Mouse (Mus musculus) neural tube, embryonic 12.5 days (tissue): ENCODE measurements around the gene Sult5a1. TPM values are rescaled to one million over a fixed set of nuclear protein-coding genes. Genes with fewer than 3 reads are reported as not detected.
"Not testable (repeated sequence)": the region's sequence is repeated elsewhere in the genome, so short reads cannot be mapped to it uniquely, and the experiment has no call there.

ENCODE experiments used
- ATAC-seq: fragments of 200-750 bp; cut with Nextera tagmentation; 2 replicates; pipeline ENCODE4 v1.8.0; 2017; ENCODE audit warnings: low read depth, mild to moderate bottlenecking, moderate TSS enrichment, moderate library complexity; ENCODE audit not compliant: low FRiP score
- H3K27ac ChIP-seq: fragments of 300-500 bp; sonication (generic); 2 replicates; pipeline ENCODE4 v1.5.1; 2016
- H3K27me3 ChIP-seq: fragments of 300-500 bp; sonication (generic); replicated peaks from 2 replicates; pipeline ENCODE4 v1.6.1; 2016; ENCODE audit warnings: mild to moderate bottlenecking
- H3K36me3 ChIP-seq: fragments of 300-500 bp; sonication (generic); 2 replicates; pipeline ENCODE4 v1.6.1; 2016; ENCODE audit warnings: mild to moderate bottlenecking
- H3K4me1 ChIP-seq: fragments of 300-500 bp; sonication (generic); 2 replicates; pipeline ENCODE4 v1.6.1; 2016
- H3K4me2 ChIP-seq: fragments of 300-500 bp; sonication (generic); replicated peaks from 2 replicates; pipeline ENCODE4 v1.6.1; 2016; ENCODE audit warnings: mild to moderate bottlenecking
- H3K4me3 ChIP-seq: fragments of 300-500 bp; sonication (generic); 2 replicates; pipeline ENCODE4 v1.5.1; 2016
- H3K9ac ChIP-seq: fragments of 300-500 bp; sonication (generic); 2 replicates; pipeline ENCODE4 v1.6.1; 2016; ENCODE audit warnings: mild to moderate bottlenecking
- H3K9me3 ChIP-seq: fragments of 300-500 bp; sonication (generic); 2 replicates; pipeline ENCODE4 v1.6.1; 2016; ENCODE audit warnings: mild to moderate bottlenecking
- WGBS: fragments of 180-500 bp; shearing (Covaris S2); methylation state at CpG from one replicate; pipeline ENCODE4 v1.1.7; 2016; 5-methylcytosine and 5-hydroxymethylcytosine counted together
- polyA plus RNA-seq: library from polyadenylated mRNA; unstranded; fragments of >200 nt; fragmentation: Nextera tagmentation; extraction: Ambion mirVana; gene quantifications from 2 replicates; pipeline ENCODE4 v1.2.1, GENCODE M21; 2016

Gene Sult5a1
- polyA plus RNA-seq, 1 experiment from 2014 or later = 3.5 TPM

DNA sequence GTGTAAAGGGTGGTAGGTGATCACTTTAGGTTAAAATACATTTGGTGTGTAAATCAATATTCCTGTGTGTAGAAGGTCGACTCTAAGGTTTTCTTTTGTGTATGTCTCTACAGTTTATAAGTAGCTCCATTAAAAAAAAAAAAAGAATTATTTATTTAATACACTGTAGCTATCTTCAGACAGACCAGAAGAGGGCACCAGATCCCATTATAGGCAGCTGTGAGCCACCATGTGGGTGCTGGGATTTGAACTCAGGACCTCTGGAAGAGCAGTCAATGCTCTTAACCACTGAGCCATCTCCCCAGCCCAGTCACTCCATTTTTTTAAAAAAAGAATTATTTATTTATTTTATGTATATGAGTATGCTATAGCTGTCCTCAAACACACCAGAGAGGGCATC lies 50.1 kb downstream of the Sult5a1 start:
- Histone ChIP-seq H3K4me2 (no peak overlapping the region), H3K9me3 (no peaks in the 10 kb centered on the region), H3K27me3 (no peaks in the 10 kb centered on the region), H3K9ac (no peak overlapping the region), H3K36me3 (peaks cover 24% of the 10 kb centered on the region), H3K27ac (no peak overlapping the region), H3K4me3 (no peak overlapping the region), H3K4me1 (peaks cover 11% of the 10 kb centered on the region)
- no peak for ATAC-seq
- 86% methylated on average over 1 of the region's 1 CpGs for WGBS

GRCm38 (mm10) chr8:123106531-123106930 lies 51.6 kb downstream of the Sult5a1 start:
- H3K36me3 ChIP-seq = peaks cover 24% of the 10 kb centered on the region
- peaks cover 11% of the 10 kb centered on the region for H3K4me1 ChIP-seq
- no peaks in the 10 kb centered on the region for H3K9me3 ChIP-seq
- no peak overlapping the region for H3K27ac ChIP-seq
- no peak overlapping the region for H3K4me3 ChIP-seq
- H3K4me2 ChIP-seq = no peak overlapping the region
- no peak for ATAC-seq
- no peaks in the 10 kb centered on the region for H3K27me3 ChIP-seq
- no peak overlapping the region for H3K9ac ChIP-seq
- WGBS = 53% methylated on average over 2 of the region's 2 CpGs

DNA sequence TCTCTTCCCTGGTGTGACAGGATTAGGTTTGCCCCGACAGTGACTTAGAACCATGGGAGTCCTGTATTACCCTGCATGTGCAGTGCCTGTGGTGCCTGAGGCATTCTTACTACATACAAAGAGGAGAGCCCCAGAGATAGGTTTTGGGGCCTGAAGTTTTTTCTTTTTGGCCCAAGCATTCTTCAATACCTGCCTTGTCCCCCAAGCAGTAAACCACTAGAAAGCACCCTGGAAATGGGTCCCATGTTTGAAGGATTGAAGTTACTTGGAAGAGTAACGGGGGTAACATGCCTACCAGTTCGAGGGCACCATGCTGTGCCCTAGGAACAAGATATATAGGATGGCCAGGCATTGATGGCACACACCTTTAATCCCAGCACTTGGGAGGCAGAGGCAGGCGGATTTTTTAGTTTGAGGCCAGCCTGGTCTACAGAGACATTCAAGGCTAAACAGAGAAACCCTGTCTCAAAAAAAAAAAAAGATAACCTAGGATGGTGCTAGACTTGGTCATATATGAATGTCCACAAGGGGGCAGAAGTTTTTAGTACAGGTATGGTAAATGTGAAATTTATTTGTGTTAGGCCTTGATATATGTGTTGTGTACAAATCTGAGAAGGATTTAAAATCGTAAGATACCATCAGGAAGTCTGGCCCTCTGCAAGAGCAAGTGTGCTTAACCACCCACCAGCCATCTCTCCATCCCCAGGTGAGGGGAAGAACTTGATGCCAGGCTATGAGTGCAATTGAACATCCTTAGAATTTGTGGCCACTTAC lies 52.4 kb downstream of the Sult5a1 start:
- Histone ChIP-seq H3K4me3 (no peak overlapping the region), H3K9ac (no peak overlapping the region), H3K4me2 (no peak overlapping the region), H3K4me1 (peaks cover 11% of the 10 kb centered on the region), H3K9me3 (no peaks in the 10 kb centered on the region), H3K36me3 (peaks cover 24% of the 10 kb centered on the region), H3K27ac (no peak overlapping the region), H3K27me3 (no peaks in the 10 kb centered on the region)
- ATAC-seq = no peak
- 69% methylated on average over 5 of the region's 5 CpGs for WGBS

DNA sequence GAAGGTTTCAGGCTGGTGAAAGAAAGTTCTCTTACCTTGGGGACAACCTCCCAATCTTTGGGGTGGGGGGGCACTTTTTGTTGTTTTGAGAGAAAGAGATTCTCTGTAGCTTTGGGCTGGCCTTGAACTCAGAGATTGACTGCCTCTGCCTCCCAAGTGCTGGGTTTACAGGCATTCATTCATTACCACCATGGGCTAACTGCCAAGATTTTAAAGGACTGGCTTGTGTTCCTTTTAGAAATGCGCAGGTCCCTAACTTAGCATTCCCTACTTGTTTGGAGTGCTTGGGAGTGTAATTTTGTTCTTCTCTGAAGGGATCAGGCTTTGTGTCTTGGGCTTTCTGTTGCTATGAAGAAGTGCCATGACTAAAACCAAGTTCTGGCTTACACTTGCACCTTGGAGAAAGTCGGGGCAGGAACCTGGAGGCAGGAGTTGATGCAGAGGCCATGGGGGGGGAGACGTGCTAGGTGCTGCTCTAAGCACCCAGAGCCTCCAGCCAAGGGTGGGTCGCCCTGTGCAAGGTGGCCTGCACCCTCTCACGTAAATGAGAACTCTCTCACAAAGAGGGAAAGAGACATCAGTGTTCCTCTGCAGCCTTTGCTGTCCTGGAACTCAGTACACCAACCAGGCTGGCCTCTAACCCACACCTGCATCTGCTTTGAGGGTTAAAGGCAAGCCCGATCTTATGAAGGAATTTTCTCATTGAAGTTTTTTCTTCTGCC lies 53.9 kb downstream of the Sult5a1 start:
- Histone ChIP-seq H3K27ac (no peak overlapping the region), H3K36me3 (peaks cover 24% of the 10 kb centered on the region), H3K9me3 (no peaks in the 10 kb centered on the region), H3K4me3 (peak overlapping the region; percentile 81), H3K27me3 (no peaks in the 10 kb centered on the region), H3K9ac (peak overlapping the region; percentile 96), H3K4me2 (peak overlapping the region; percentile 84), H3K4me1 (peaks cover 11% of the 10 kb centered on the region)
- ATAC-seq = no peak
- WGBS = 92% methylated on average over 6 of the region's 6 CpGs

GRCm38 (mm10) chr8:123103285-123103684 lies 54.8 kb downstream of the Sult5a1 start:
- peaks cover 11% of the 10 kb centered on the region for H3K4me1 ChIP-seq
- WGBS = 22% methylated on average over 15 of the region's 15 CpGs
- H3K36me3 ChIP-seq = peaks cover 27% of the 10 kb centered on the region
- H3K27ac ChIP-seq = no peak overlapping the region
- no peak for ATAC-seq
- peak overlapping the region; percentile 96 for H3K9ac ChIP-seq
- H3K4me2 ChIP-seq = peak overlapping the region; percentile 84
- H3K9me3 ChIP-seq = no peaks in the 10 kb centered on the region
- peak overlapping the region; percentile 81 for H3K4me3 ChIP-seq
- no peaks in the 10 kb centered on the region for H3K27me3 ChIP-seq

DNA sequence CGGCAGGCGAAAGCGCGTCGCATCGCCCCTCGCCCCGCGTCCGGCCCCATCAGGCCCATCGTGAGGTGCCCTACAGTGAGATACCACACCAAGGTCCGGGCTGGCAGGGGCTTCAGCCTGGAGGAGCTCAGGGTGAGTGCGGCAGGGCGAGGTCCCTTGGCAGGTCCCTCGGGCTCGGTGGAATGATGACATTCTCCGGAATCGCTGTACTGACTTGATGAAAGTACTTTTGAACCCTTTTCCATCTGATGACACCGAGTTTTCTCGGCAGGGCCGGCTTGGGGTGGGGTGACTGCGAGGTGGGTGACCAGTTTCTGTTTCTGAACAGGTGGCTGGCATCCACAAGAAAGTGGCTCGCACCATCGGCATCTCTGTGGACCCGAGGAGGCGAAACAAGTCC lies 55.3 kb downstream of the Sult5a1 start:
- peaks cover 31% of the 10 kb centered on the region for H3K36me3 ChIP-seq
- H3K4me1 ChIP-seq = peaks cover 11% of the 10 kb centered on the region
- ATAC-seq, H3K9me3 ChIP-seq, H3K27me3 ChIP-seq: not testable (repeated sequence)
- H3K4me3 ChIP-seq = peak overlapping the region; percentile 81
- peak overlapping the region; percentile 84; the same call in 1 of the 2 replicates for H3K27ac ChIP-seq
- peak overlapping the region; percentile 96 for H3K9ac ChIP-seq
- under 1% methylated on average over 26 of the region's 26 CpGs for WGBS
- peak overlapping the region; percentile 84 for H3K4me2 ChIP-seq

GRCm38 (mm10) chr8:123101735-123102685 lies 56.1 kb downstream of the Sult5a1 start, which contains the start of gene Rpl13:
TSS of gene Rpl13 (plus strand) at chr8:123102350.
- Histone ChIP-seq H3K4me2 (peak within 1 kb of the TSS; percentile 84), H3K4me1 (peaks cover 11% of the 10 kb centered on the region), H3K36me3 (peaks cover 39% of the 10 kb centered on the region), H3K4me3 (peak within 1 kb of the TSS; percentile 81), H3K27ac (peak within 1 kb of the TSS; percentile 84), H3K27me3 (no peaks in the 10 kb centered on the region), H3K9ac (peak within 1 kb of the TSS; percentile 96), H3K9me3 (no peaks in the 10 kb centered on the region)
- WGBS = 2% methylated on average over 54 of the region's 56 CpGs
- peak; percentile 96 for ATAC-seq

DNA sequence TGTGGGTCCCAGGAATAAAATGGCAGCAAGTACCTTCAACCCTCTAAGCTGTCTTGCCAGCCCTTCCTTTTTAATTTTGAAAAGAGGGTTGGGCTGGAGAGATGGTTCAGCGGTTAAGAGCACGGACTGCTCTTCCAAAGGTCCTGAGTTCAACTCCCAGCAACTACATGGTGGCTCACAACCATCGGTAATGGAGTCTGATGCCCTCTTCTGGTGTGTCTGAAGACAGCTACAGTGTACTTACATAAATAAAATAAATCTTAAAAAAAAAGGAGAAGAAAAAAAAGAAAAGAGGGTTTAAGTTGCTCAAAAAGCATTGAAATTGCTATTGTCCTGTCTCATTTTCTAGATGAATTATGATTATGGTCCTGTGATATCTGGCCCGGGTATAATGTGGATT lies 56.9 kb downstream of the Sult5a1 start:
- Histone ChIP-seq H3K4me3 (no peak overlapping the region), H3K9me3 (no peaks in the 10 kb centered on the region), H3K4me1 (peaks cover 11% of the 10 kb centered on the region), H3K27me3 (no peaks in the 10 kb centered on the region), H3K4me2 (peak overlapping the region; percentile 84; the same call in 1 of the 2 replicates), H3K36me3 (peaks cover 40% of the 10 kb centered on the region), H3K27ac (no peak overlapping the region), H3K9ac (no peak overlapping the region)
- ATAC-seq = no peak
- WGBS = 79% methylated on average over 4 of the region's 4 CpGs

DNA sequence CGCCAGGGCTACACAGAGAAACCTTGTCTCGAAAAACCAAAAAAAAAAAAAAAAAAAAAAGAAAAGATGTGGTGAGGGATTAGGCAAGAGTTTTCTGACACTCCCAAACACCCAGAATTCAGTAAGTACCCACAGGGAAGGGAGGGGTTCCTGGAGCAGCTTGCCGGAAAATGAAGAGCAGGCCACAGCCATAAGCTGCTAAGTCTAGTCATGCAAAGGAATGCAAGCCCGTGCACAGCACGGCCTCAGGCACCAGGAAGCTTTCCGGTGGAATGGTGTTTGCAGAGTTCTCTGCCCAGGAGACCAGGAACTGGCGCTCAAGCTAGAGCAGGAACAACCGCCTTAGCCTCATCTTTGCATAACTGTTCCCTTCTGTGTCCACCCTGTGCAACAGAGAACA lies 57.8 kb downstream of the Sult5a1 start:
- no peaks in the 10 kb centered on the region for H3K27me3 ChIP-seq
- 74% methylated on average over 8 of the region's 8 CpGs for WGBS
- H3K4me1 ChIP-seq = peaks cover 11% of the 10 kb centered on the region
- no peak overlapping the region for H3K4me2 ChIP-seq
- H3K4me3 ChIP-seq = no peak overlapping the region
- H3K27ac ChIP-seq = no peak overlapping the region
- H3K9ac ChIP-seq = no peak overlapping the region
- H3K36me3 ChIP-seq = peaks cover 41% of the 10 kb centered on the region
- no peaks in the 10 kb centered on the region for H3K9me3 ChIP-seq
- no peak for ATAC-seq

- no peak overlapping the region for H3K4me3 ChIP-seq
- H3K4me2 ChIP-seq = no peak overlapping the region
- no peaks in the 10 kb centered on the region for H3K27me3 ChIP-seq
- H3K4me1 ChIP-seq = no peaks in the 10 kb centered on the region
- no peak for ATAC-seq
- no peaks in the 10 kb centered on the region for H3K9me3 ChIP-seq
- H3K27ac ChIP-seq = no peak overlapping the region
- H3K9ac ChIP-seq = no peak overlapping the region
- H3K36me3 ChIP-seq = peaks cover 44% of the 10 kb centered on the region
- 72% methylated on average over 12 of the region's 12 CpGs for WGBS
Observed at GRCm38 (mm10) chr8:123097786-123098584, 60.1 kb downstream of the Sult5a1 start.

DNA sequence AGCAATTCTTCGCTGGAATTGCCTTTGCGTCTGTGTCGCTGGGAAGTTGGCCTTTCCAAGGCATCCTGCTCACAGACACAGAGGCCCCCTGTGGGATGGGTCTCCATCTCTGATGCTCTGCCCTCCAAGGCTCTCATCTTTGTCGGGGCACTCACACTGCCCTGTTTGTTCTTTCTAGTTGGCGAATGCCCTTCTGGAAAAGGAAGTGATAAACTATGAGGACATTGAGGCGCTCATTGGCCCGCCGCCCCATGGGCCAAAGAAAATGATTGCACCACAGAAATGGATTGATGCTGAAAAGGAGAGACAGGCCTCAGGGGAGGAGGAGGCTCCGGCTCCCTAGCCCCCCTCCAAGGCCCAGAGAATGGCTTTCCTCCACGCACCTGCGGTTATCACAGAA lies 60.9 kb downstream of the Sult5a1 start:
- WGBS = 82% methylated on average over 11 of the region's 11 CpGs
- Histone ChIP-seq H3K4me1 (no peaks in the 10 kb centered on the region), H3K4me3 (no peak overlapping the region), H3K4me2 (no peak overlapping the region), H3K9me3 (no peaks in the 10 kb centered on the region), H3K27me3 (no peaks in the 10 kb centered on the region), H3K36me3 (peaks cover 44% of the 10 kb centered on the region), H3K9ac (no peak overlapping the region), H3K27ac (no peak overlapping the region)
- no peak for ATAC-seq
